Mouse (Mus musculus) liver, postnatal 0 days (tissue): ENCODE measurements around the gene Scnn1g. TPM values are rescaled to one million over a fixed set of nuclear protein-coding genes. Genes with fewer than 3 reads are reported as not detected.

Source experiments
- ATAC-seq: fragments of 200-750 bp; cut with Nextera tagmentation; 2 replicates; pipeline ENCODE4 v1.8.0; 2017; ENCODE audit warnings: mild to moderate bottlenecking, moderate library complexity
- DNase-seq: peaks from one replicate; pipeline ENCODE4 v3.0.0-alpha.2; 2016
- H3K27ac ChIP-seq: fragments of 300-500 bp; sonication (generic); 2 replicates; pipeline ENCODE4 v1.5.1; 2014; ENCODE audit warnings: antibody characterized with exemption, moderate library complexity, mild to moderate bottlenecking, low read depth
- H3K27me3 ChIP-seq: fragments of 300-500 bp; sonication (generic); 2 replicates; pipeline ENCODE4 v1.6.1; 2014; ENCODE audit warnings: low read length, control low read depth, mixed read lengths; ENCODE audit not compliant: insufficient read depth
- H3K36me3 ChIP-seq: fragments of 300-500 bp; sonication (generic); replicated peaks from 2 replicates; pipeline ENCODE4 v1.6.1; 2014; ENCODE audit warnings: mild to moderate bottlenecking, control low read depth, low read length, moderate library complexity, mixed read lengths; ENCODE audit not compliant: insufficient read depth
- H3K4me1 ChIP-seq: fragments of 300-500 bp; sonication (generic); 2 replicates; pipeline ENCODE4 v1.6.1; 2014; ENCODE audit warnings: antibody characterized with exemption, mild to moderate bottlenecking, control low read depth; ENCODE audit not compliant: insufficient read depth
- H3K4me2 ChIP-seq: fragments of 300-500 bp; sonication (generic); 2 replicates; pipeline ENCODE4 v1.6.1; 2014; ENCODE audit warnings: low read depth, mild to moderate bottlenecking, low read length, moderate library complexity, mixed read lengths
- H3K4me3 ChIP-seq: fragments of 300-500 bp; sonication (generic); 2 replicates; pipeline ENCODE4 v1.5.1; 2014; ENCODE audit warnings: low read depth, low read length
- H3K9ac ChIP-seq: fragments of 300-500 bp; sonication (generic); replicated peaks from 2 replicates; pipeline ENCODE4 v1.6.1; 2014; ENCODE audit warnings: mild to moderate bottlenecking, moderate library complexity
- H3K9me3 ChIP-seq: fragments of 300-500 bp; sonication (generic); 2 replicates; pipeline ENCODE4 v1.6.1; 2016; ENCODE audit warnings: mild to moderate bottlenecking, control low read depth, low read length, mixed read lengths
- CTCF ChIP-seq: sonication (generic); IDR thresholded peaks from 2 replicates; pipeline ENCODE4 v1.5.1; 2016; ENCODE audit warnings: antibody characterized with exemption, low read depth
- EP300 ChIP-seq: IDR thresholded peaks from 2 replicates; pipeline ENCODE4 v1.6.1; 2016; ENCODE audit warnings: antibody characterized with exemption, low read depth, mild to moderate bottlenecking
- WGBS: fragments of 180-500 bp; shearing (Covaris S2); extraction: QIAGEN DNeasy Blood & Tissue Kit; methylation state at CpG from one replicate; pipeline ENCODE4 v1.1.7; 2014; ENCODE audit not compliant: insufficient replicate concordance; 5-methylcytosine and 5-hydroxymethylcytosine counted together
- polyA plus RNA-seq: library from polyadenylated mRNA; unstranded; fragments of >200 nt; fragmentation: Nextera tagmentation; extraction: Ambion mirVana; gene quantifications from 2 replicates; pipeline ENCODE4 v1.2.1, GENCODE M21; 2015

Gene Scnn1g
- polyA plus RNA-seq, 1 experiment from 2014 or later = not detected

GRCm38 (mm10) chr7:121763328-121763727 is 29.0 kb downstream of the Scnn1g start:
- no peaks in the 10 kb centered on the region for H3K27me3 ChIP-seq
- no peaks in the 10 kb centered on the region for H3K4me1 ChIP-seq
- no peak overlapping the region for H3K9ac ChIP-seq
- DNase-seq = no peak
- no peak overlapping the region for H3K4me3 ChIP-seq
- 77% methylated on average over 4 of the region's 4 CpGs for WGBS
- TF ChIP-seq CTCF (no peak), EP300 (no peak)
- H3K4me2 ChIP-seq = no peak overlapping the region
- H3K36me3 ChIP-seq = no peaks in the 10 kb centered on the region
- H3K9me3 ChIP-seq = no peaks in the 10 kb centered on the region
- no peak for ATAC-seq
- no peak overlapping the region for H3K27ac ChIP-seq

GRCm38 (mm10) chr7:121767900-121768299 is 33.6 kb downstream of the Scnn1g start:
- no peaks in the 10 kb centered on the region for H3K4me1 ChIP-seq
- no peaks in the 10 kb centered on the region for H3K27me3 ChIP-seq
- DNase-seq (no peak), ATAC-seq (no peak)
- TF ChIP-seq EP300 = no peak
- H3K4me3 ChIP-seq = no peak overlapping the region
- H3K9me3 ChIP-seq = no peaks in the 10 kb centered on the region
- H3K36me3 ChIP-seq = no peaks in the 10 kb centered on the region
- H3K27ac ChIP-seq = no peak overlapping the region
- H3K9ac ChIP-seq = no peak overlapping the region
- no peak overlapping the region for H3K4me2 ChIP-seq
- 71% methylated on average over 3 of the region's 3 CpGs for WGBS

- TF ChIP-seq CTCF (no peak), EP300 (no peak)
- H3K4me1 ChIP-seq = no peaks in the 10 kb centered on the region
- no peaks in the 10 kb centered on the region for H3K9me3 ChIP-seq
- no peak for DNase-seq
- no peaks in the 10 kb centered on the region for H3K36me3 ChIP-seq
- no peak for ATAC-seq
- no peaks in the 10 kb centered on the region for H3K27me3 ChIP-seq
- H3K4me3 ChIP-seq = no peak overlapping the region
- no peak overlapping the region for H3K9ac ChIP-seq
- H3K27ac ChIP-seq = no peak overlapping the region
- WGBS = 79% methylated on average over 9 of the region's 9 CpGs
- H3K4me2 ChIP-seq = no peak overlapping the region
Observed at GRCm38 (mm10) chr7:121768983-121769382, 34.7 kb downstream of the Scnn1g start.

DNA sequence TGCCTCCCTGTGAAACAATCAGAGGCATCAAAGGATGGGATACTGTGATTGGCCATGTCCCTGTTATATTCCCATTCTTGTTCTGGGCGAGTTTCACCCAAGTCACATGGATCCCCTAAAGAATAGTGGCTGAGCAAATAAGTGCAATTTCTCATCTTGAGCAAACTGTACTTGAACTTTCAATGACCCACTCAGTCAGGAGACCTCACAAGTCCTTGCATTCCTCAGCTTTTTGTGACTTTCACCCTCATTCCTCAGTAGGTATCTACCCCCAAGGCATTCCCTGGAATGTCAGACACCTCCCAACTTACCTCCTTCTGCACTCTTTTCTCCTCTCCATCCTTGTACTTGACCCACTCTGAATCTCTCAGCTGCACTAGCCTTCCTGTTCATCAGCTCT is 44.3 kb downstream of the Scnn1g start:
- H3K4me3 ChIP-seq = no peak overlapping the region

DNA sequence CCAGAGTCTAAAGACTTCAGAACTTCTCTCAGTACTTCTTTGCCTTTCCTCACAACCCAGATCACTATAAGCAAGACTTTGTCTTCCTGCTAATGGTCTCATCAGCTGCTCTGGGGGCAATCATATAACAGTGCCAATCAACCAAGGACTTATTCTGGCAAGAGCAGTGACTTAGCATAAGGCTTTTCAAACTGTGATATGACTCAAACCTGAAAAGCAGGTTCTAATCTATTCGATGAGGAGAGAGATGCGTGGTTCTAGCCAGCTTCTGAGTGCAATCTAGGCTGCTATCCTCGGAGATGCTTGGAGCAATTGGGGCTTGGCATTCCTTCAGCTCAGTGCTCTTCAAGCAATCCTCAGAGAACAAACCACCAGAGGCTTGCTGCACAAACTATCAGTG is 44.7 kb downstream of the Scnn1g start:
- no peak overlapping the region for H3K9ac ChIP-seq
- no peak overlapping the region for H3K4me2 ChIP-seq
- no peaks in the 10 kb centered on the region for H3K4me1 ChIP-seq
- no peaks in the 10 kb centered on the region for H3K27me3 ChIP-seq
- H3K4me3 ChIP-seq = no peak overlapping the region
- TF ChIP-seq EP300 (no peak), CTCF (no peak)
- WGBS = 73% methylated on average over 3 of the region's 3 CpGs
- H3K9me3 ChIP-seq = no peaks in the 10 kb centered on the region
- H3K27ac ChIP-seq = no peak overlapping the region
- no peaks in the 10 kb centered on the region for H3K36me3 ChIP-seq
- no peak for ATAC-seq
- DNase-seq = no peak

More for the DNA sequence above, 44.3 kb downstream of the Scnn1g start:
- Histone ChIP-seq H3K36me3 (no peaks in the 10 kb centered on the region), H3K4me1 (no peaks in the 10 kb centered on the region), H3K9me3 (no peaks in the 10 kb centered on the region), H3K9ac (no peak overlapping the region), H3K27me3 (no peaks in the 10 kb centered on the region), H3K27ac (no peak overlapping the region), H3K4me2 (no peak overlapping the region)
- DNase-seq (no peak), ATAC-seq (no peak)
- no peak for TF ChIP-seq EP300
- no peak for TF ChIP-seq CTCF
- WGBS = 37% methylated on average over 1 of the region's 1 CpGs

DNA sequence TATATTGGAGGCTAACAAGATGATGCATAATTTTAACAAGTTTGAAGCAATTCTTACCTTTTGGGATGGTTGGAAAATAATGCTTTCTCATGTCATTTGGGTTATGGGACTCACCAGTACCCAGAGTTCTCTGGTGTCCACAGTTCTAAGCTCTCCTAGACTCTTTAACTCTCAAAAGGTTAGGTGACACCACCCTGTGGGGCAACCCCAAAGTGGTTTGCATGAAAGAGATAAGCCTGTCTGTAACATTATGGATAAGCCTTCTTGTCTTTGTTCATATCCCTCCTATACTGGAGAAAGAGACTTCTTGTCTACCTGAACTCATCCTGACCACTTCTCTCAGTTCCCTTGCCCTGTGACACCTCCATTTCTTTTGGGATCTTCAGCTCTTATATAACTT is 45.1 kb downstream of the Scnn1g start:
- ATAC-seq = no peak
- Histone ChIP-seq H3K4me2 (no peak overlapping the region), H3K9me3 (no peaks in the 10 kb centered on the region), H3K4me3 (no peak overlapping the region), H3K27ac (no peak overlapping the region), H3K9ac (no peak overlapping the region), H3K36me3 (no peaks in the 10 kb centered on the region), H3K27me3 (no peaks in the 10 kb centered on the region), H3K4me1 (no peaks in the 10 kb centered on the region)
- TF ChIP-seq CTCF (no peak), EP300 (no peak)
- no peak for DNase-seq

- Histone ChIP-seq H3K4me3 (no peak overlapping the region), H3K27me3 (no peaks in the 10 kb centered on the region), H3K9me3 (no peaks in the 10 kb centered on the region), H3K9ac (no peak overlapping the region), H3K27ac (no peak overlapping the region), H3K36me3 (no peaks in the 10 kb centered on the region), H3K4me2 (no peak overlapping the region), H3K4me1 (no peaks in the 10 kb centered on the region)
- 46% methylated on average over 3 of the region's 3 CpGs for WGBS
- TF ChIP-seq EP300 (no peak), CTCF (no peak)
- no peak for ATAC-seq
- no peak for DNase-seq
Observed at GRCm38 (mm10) chr7:121782188-121782909, 48.1 kb downstream of the Scnn1g start.
